Mouse (Mus musculus): ENCODE measurements around the gene Doc2a. TPM values are rescaled to one million over a fixed set of nuclear protein-coding genes. Genes with fewer than 3 reads are reported as not detected.
A peak's percentile ranks its signal among the peaks of the same experiment; 100 is the strongest.

Gene Doc2a
- polyA plus RNA-seq, 1 experiment from 2014 or later = 31.1 TPM

DNA sequence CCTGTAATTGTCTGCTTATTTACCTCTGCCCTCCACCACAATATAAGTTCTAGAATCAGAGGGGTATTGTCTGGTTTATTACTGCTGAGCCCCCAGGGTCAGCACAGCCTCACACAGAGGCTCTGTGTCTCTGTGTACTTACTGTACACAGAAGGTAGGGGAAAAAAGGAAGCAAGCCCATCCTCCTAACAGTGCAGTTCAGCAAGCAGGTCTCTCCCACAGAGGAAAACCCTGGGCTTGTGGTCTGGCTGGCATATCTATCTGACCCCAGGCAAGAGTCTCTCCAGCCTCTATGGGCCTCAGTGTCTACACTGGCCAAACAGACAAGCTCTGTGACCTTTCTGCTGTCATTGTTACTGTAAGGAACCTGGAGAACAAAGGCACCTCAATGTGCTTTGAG lies 43.5 kb upstream of the Doc2a start:
- peaks cover 18% of the 10 kb centered on the region for H3K4me1 ChIP-seq (ENCODE audit: control insufficient read depth, insufficient read depth, low read depth, low read length)
- no peak overlapping the region for H3K27ac ChIP-seq (ENCODE audit: low read depth, low read length)
- H3K4me2 ChIP-seq (ENCODE audit: low read length) = no peak overlapping the region
- no peak overlapping the region for H3K9ac ChIP-seq (ENCODE audit: low read depth, low read length)
- no peak for ATAC-seq
- no peaks in the 10 kb centered on the region for H3K27me3 ChIP-seq (replicated peaks; ENCODE audit: control insufficient read depth, insufficient read depth, low read length)
- no peaks in the 10 kb centered on the region for H3K9me3 ChIP-seq (ENCODE audit: control insufficient read depth, low read length)
- no peak overlapping the region for H3K4me3 ChIP-seq (ENCODE audit: low read length)
- H3K36me3 ChIP-seq (ENCODE audit: control insufficient read depth, insufficient read depth, low read length) = no peaks in the 10 kb centered on the region

DNA sequence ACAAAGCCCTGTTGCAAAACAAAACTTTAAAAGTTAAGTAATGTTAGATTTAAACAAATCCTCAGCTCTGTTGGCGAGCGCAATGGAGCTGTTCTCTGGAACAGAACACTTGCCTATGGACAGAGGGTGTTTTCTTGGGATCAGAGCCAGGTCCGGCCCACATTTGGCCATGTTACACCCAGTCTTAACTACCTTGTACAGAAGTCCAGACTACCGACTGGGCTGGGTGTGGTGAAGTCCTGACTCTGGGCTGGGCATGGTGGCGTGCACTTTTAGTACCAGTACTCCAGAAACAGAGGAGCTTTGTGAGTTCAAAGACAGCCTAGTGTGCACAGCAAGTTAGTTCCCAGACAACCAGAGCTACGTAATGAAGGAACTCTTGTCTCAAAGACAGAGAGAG lies 40.3 kb upstream of the Doc2a start:
- no peaks in the 10 kb centered on the region for H3K36me3 ChIP-seq (ENCODE audit: control insufficient read depth, insufficient read depth, low read length)
- H3K9ac ChIP-seq (ENCODE audit: low read depth, low read length) = no peak overlapping the region
- H3K4me3 ChIP-seq (ENCODE audit: low read length) = no peak overlapping the region
- no peak for ATAC-seq
- peaks cover 13% of the 10 kb centered on the region for H3K4me1 ChIP-seq (ENCODE audit: control insufficient read depth, insufficient read depth, low read depth, low read length)
- H3K27ac ChIP-seq (ENCODE audit: low read depth, low read length) = no peak overlapping the region
- no peaks in the 10 kb centered on the region for H3K9me3 ChIP-seq (ENCODE audit: control insufficient read depth, low read length)
- H3K27me3 ChIP-seq (replicated peaks; ENCODE audit: control insufficient read depth, insufficient read depth, low read length) = no peaks in the 10 kb centered on the region
- H3K4me2 ChIP-seq (ENCODE audit: low read length) = no peak overlapping the region
- WGBS = 79% methylated on average over 6 of the region's 6 CpGs

DNA sequence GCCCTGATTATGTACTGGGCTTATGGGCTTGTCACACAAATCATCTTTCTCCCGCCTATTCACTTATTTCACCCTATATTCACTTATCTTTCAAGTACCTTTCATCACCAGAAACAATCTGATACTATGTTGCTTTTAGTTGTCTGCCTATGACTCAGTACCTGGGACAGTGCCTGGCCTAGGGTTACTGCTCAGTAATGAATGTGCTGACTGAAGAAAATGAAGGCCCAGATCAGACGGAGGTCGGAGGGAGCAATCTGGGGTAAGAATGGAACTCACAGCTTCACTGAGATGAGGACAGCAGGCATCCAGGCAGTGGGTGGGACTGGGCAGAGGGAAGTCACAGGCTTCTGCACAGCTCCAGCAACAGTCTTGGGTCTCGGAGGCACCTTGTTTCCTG lies 39.8 kb upstream of the Doc2a start:
- Histone ChIP-seq H3K27me3 (replicated peaks; ENCODE audit: control insufficient read depth, insufficient read depth, low read length) (no peaks in the 10 kb centered on the region), H3K36me3 (ENCODE audit: control insufficient read depth, insufficient read depth, low read length) (no peaks in the 10 kb centered on the region), H3K4me2 (ENCODE audit: low read length) (no peak overlapping the region; the same call in 1 of the 2 replicates), H3K9me3 (ENCODE audit: control insufficient read depth, low read length) (no peaks in the 10 kb centered on the region), H3K9ac (ENCODE audit: low read depth, low read length) (no peak overlapping the region), H3K4me3 (ENCODE audit: low read length) (no peak overlapping the region), H3K4me1 (ENCODE audit: control insufficient read depth, insufficient read depth, low read depth, low read length) (peaks cover 13% of the 10 kb centered on the region), H3K27ac (ENCODE audit: low read depth, low read length) (no peak overlapping the region)
- no peak for ATAC-seq
- 79% methylated on average over 4 of the region's 4 CpGs for WGBS

DNA sequence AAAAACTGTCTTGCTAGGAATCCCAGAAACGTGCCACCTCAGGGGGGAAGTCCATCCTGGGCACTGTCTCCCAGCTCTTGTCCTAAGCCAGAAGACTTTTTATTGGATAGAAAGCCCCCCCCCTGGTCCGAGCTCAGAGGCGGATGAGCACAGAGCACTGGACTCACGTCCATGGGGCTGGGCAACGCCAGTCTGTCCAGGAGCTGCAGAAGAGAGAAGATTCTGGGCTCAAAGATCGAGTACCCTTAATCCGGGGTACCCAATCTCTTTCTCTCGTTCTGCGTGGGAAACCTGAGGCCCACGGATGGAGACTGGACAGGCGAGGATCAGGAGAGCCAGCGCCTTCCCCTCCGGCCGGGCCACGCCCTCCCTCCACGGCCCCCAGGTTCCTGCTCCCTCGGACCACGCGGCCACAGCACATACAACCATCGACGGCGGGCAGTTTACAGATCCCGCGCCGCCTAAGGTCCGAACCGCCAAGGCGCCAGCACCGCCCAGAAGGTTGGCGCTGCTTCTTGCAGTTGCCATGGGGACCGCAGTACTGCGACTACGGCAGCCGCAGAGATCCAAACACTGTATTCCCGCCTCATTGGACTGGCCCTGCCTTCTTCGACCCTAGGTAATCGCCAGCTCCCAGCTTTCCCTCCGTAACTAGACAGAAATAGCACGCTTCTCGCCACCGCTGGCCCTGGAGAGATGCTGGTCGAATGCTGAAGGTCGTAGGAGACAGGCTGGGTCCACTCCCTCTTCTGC lies 38.3 kb upstream of the Doc2a start:
- H3K9ac ChIP-seq (ENCODE audit: low read depth, low read length) = peak overlapping the region; percentile 78
- H3K4me3 ChIP-seq (ENCODE audit: low read length) = peak overlapping the region; percentile 63
- peak; percentile 95 for ATAC-seq
- H3K27ac ChIP-seq (ENCODE audit: low read depth, low read length) = peak overlapping the region; percentile 69
- no peaks in the 10 kb centered on the region for H3K9me3 ChIP-seq (ENCODE audit: control insufficient read depth, low read length)
- H3K4me1 ChIP-seq (ENCODE audit: control insufficient read depth, insufficient read depth, low read depth, low read length) = peaks cover 13% of the 10 kb centered on the region
- H3K36me3 ChIP-seq (ENCODE audit: control insufficient read depth, insufficient read depth, low read length) = no peaks in the 10 kb centered on the region
- peak overlapping the region; percentile 61 for H3K4me2 ChIP-seq (ENCODE audit: low read length)
- under 1% methylated on average over 41 of the region's 43 CpGs for WGBS
- no peaks in the 10 kb centered on the region for H3K27me3 ChIP-seq (replicated peaks; ENCODE audit: control insufficient read depth, insufficient read depth, low read length)

DNA sequence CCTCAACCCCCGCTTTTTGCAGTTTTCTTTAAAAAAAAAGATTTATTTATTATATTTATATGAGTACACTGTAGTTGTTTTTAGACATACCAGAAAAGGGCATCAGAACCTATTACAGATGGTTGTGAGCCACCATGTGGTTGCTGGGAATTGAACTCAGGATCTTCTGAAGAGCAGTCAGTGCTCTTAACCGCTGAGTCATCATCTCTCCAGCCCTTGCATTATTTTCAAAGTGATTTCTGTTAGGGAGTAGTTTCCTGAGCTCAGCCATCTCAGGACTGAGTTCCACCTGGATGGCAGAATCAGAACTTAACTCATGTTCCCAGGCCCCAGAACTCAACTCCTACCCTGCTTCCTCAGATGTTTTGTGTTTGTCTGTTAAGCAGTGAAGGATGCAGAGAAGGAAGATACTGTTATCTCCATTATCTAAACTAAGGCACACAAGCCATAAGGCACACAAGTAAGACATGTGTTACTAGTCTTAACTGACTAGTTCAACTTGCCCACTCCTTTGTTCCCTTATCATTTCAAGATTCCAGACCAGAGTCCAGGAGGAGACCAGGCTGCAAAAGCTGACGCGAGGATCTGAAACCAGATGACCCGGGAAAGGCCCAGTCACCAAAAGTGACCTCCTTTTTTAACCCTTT lies 37.4 kb upstream of the Doc2a start:
- H3K9ac ChIP-seq (ENCODE audit: low read depth, low read length) = peak overlapping the region; percentile 78; the same call in 1 of the 2 replicates
- H3K4me3 ChIP-seq (ENCODE audit: low read length) = no peak overlapping the region; the same call in 1 of the 2 replicates
- H3K9me3 ChIP-seq (ENCODE audit: control insufficient read depth, low read length) = no peaks in the 10 kb centered on the region
- H3K27me3 ChIP-seq (replicated peaks; ENCODE audit: control insufficient read depth, insufficient read depth, low read length) = no peaks in the 10 kb centered on the region
- no peak for ATAC-seq
- no peak overlapping the region for H3K27ac ChIP-seq (ENCODE audit: low read depth, low read length)
- peak overlapping the region; percentile 61 for H3K4me2 ChIP-seq (ENCODE audit: low read length)
- 64% methylated on average over 5 of the region's 5 CpGs for WGBS
- no peaks in the 10 kb centered on the region for H3K36me3 ChIP-seq (ENCODE audit: control insufficient read depth, insufficient read depth, low read length)
- peaks cover 13% of the 10 kb centered on the region for H3K4me1 ChIP-seq (ENCODE audit: control insufficient read depth, insufficient read depth, low read depth, low read length)

DNA sequence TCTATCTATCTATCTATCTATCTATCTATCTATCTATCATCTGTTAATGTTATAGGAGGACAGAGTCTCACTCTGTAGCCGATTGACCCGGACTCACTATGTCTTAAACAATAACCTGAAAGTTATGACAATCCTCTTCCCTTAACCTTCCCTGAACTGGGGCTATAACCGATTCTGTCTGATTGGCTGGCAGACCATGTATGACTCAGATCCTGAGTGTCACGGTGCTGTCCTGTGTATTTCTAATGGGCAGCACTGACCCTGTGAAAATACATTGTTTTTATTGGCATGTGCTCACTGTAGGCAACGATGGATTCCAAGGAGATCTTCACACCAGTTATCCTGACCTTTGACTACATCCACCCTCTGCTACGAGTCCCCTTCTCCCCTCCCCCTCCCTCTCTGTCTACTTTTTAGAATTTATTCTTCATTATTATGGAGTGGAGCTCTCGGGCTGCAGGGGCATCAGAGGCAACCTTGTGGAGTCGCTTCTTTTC lies 31.4 kb upstream of the Doc2a start:
- Histone ChIP-seq H3K36me3 (ENCODE audit: control insufficient read depth, insufficient read depth, low read length) (no peaks in the 10 kb centered on the region), H3K4me2 (ENCODE audit: low read length) (no peak overlapping the region), H3K9me3 (ENCODE audit: control insufficient read depth, low read length) (no peaks in the 10 kb centered on the region), H3K4me1 (ENCODE audit: control insufficient read depth, insufficient read depth, low read depth, low read length) (no peaks in the 10 kb centered on the region), H3K27me3 (replicated peaks; ENCODE audit: control insufficient read depth, insufficient read depth, low read length) (no peaks in the 10 kb centered on the region), H3K4me3 (ENCODE audit: low read length) (no peak overlapping the region), H3K27ac (ENCODE audit: low read depth, low read length) (no peak overlapping the region), H3K9ac (ENCODE audit: low read depth, low read length) (no peak overlapping the region)
- WGBS = 49% methylated on average over 8 of the region's 8 CpGs
- ATAC-seq = no peak

DNA sequence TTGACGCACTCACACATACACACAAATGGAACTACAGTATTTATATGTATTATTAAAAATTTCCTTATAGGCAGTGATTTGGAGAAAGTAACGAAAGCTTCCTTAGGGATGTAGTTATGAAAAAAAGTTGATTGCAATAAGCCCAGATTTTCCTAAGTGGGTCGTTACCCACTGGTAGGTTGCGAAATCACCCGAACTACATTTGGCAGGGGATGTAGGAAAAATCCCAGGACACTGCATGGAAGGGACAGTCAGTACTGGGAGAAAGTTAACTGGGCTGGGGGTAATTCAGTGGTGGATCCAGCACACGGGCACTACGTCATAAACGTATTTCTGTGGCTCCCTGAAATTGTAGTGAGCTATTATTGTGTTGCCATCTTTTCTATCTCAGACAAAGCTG lies 30.7 kb upstream of the Doc2a start:
- ATAC-seq = no peak
- 82% methylated on average over 8 of the region's 8 CpGs for WGBS
- no peaks in the 10 kb centered on the region for H3K36me3 ChIP-seq (ENCODE audit: control insufficient read depth, insufficient read depth, low read length)
- no peak overlapping the region for H3K9ac ChIP-seq (ENCODE audit: low read depth, low read length)
- no peaks in the 10 kb centered on the region for H3K4me1 ChIP-seq (ENCODE audit: control insufficient read depth, insufficient read depth, low read depth, low read length)
- no peaks in the 10 kb centered on the region for H3K9me3 ChIP-seq (ENCODE audit: control insufficient read depth, low read length)
- no peaks in the 10 kb centered on the region for H3K27me3 ChIP-seq (replicated peaks; ENCODE audit: control insufficient read depth, insufficient read depth, low read length)
- H3K4me3 ChIP-seq (ENCODE audit: low read length) = no peak overlapping the region
- no peak overlapping the region for H3K27ac ChIP-seq (ENCODE audit: low read depth, low read length)
- no peak overlapping the region for H3K4me2 ChIP-seq (ENCODE audit: low read length)

DNA sequence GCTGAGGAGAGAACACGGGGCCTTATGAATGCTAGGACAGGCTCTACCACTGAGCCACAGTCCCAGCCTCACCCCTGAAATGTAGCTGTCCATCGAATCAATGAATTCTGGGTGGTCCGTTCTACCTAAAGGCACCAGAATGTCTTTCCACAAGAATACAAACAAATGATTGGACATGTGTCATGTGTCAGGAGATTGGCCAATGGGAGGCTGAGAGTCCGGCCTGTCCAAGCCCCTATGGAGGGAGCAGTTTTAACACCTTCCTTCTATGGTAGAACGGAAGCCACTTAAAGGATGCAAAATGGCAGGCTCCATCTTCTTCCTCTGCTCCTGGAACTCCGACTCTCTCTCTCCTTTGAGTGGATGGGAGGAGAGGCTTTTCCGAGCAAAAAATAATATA lies 29.6 kb upstream of the Doc2a start:
- Histone ChIP-seq H3K4me2 (ENCODE audit: low read length) (no peak overlapping the region), H3K27me3 (replicated peaks; ENCODE audit: control insufficient read depth, insufficient read depth, low read length) (no peaks in the 10 kb centered on the region), H3K4me1 (ENCODE audit: control insufficient read depth, insufficient read depth, low read depth, low read length) (peaks cover 7% of the 10 kb centered on the region), H3K36me3 (ENCODE audit: control insufficient read depth, insufficient read depth, low read length) (no peaks in the 10 kb centered on the region), H3K27ac (ENCODE audit: low read depth, low read length) (no peak overlapping the region), H3K4me3 (ENCODE audit: low read length) (no peak overlapping the region), H3K9me3 (ENCODE audit: control insufficient read depth, low read length) (no peaks in the 10 kb centered on the region), H3K9ac (ENCODE audit: low read depth, low read length) (no peak overlapping the region)
- WGBS = 91% methylated on average over 7 of the region's 7 CpGs
- no peak for ATAC-seq

DNA sequence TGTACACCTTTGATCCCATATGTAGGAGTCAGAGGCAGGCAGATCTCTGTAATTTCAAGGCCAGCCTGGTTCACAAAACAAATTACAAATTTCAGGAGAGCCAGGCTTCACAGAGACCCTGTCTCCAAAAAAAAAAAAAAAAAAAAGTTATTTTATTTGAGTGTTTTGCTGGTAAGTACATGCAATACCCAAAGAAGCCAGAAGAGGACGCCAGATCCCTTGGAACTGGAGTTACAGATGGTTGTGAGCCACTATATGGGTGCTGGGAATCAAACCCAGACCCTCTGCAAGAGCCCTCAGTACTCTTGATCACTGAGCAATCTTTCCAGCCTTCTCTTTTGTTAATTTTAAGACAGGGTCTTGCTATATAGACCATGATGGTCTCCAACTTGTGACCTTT lies 28.4 kb upstream of the Doc2a start:
- H3K36me3 ChIP-seq (ENCODE audit: control insufficient read depth, insufficient read depth, low read length) = no peaks in the 10 kb centered on the region
- peaks cover 11% of the 10 kb centered on the region for H3K4me1 ChIP-seq (ENCODE audit: control insufficient read depth, insufficient read depth, low read depth, low read length)
- H3K27ac ChIP-seq (ENCODE audit: low read depth, low read length) = no peak overlapping the region
- H3K4me3 ChIP-seq (ENCODE audit: low read length) = no peak overlapping the region
- WGBS = 30% methylated on average over 1 of the region's 1 CpGs
- no peaks in the 10 kb centered on the region for H3K27me3 ChIP-seq (replicated peaks; ENCODE audit: control insufficient read depth, insufficient read depth, low read length)
- H3K9me3 ChIP-seq (ENCODE audit: control insufficient read depth, low read length) = no peaks in the 10 kb centered on the region
- ATAC-seq = no peak
- no peak overlapping the region for H3K9ac ChIP-seq (ENCODE audit: low read depth, low read length)
- no peak overlapping the region for H3K4me2 ChIP-seq (ENCODE audit: low read length)

Measured in hindbrain, embryonic 16.5 days (tissue).